Mouse (Mus musculus) testis, adult 2 months (tissue): ENCODE results near the gene 1700012B07Rik.

Experiments used
- CTCF ChIP-seq: fragments of 200-500 bp; IDR thresholded peaks from 2 replicates; pipeline ENCODE4 v1.5.1; 2012; ENCODE audit warnings: low read depth, mild to moderate bottlenecking, inconsistent platforms, low read length, moderate library complexity; ENCODE audit not compliant: control insufficient read depth, insufficient read depth, insufficient replicate concordance
- POLR2A ChIP-seq: fragments of 200-500 bp; IDR thresholded peaks from 2 replicates; pipeline ENCODE4 v1.6.1; 2012; ENCODE audit warnings: low read depth, mild to moderate bottlenecking, inconsistent platforms, low read length, moderate library complexity; ENCODE audit not compliant: control insufficient read depth

GRCm38 (mm10) chr11:109846343-109846742 is 18.5 kb upstream of the 1700012B07Rik start:
- TF ChIP-seq CTCF (no peak), POLR2A (no peak)
